Mouse (Mus musculus) urinary bladder, postnatal 25 days (tissue): ENCODE measurements at regions not wholly inside any gene's neighbourhood (a gene's known extent, or its start where the extent isn't known, plus 50 kb on each side); places are given as distances from the start of the nearest gene placed in this dataset.

Source experiments
- DNase-seq: peaks from one replicate; pipeline ENCODE4 v3.0.0; 2022; ENCODE audit warnings: low spot score

GRCm38 (mm10) chr5:46488140-46488942 is 630.9 kb upstream of the Lcorl start:
- no peak for DNase-seq

GRCm38 (mm10) chr5:46486740-46487326 is 629.4 kb upstream of the Lcorl start:
- DNase-seq: no peak

GRCm38 (mm10) chr5:46456356-46456755 is 598.9 kb upstream of the Lcorl start:
- DNase-seq: no peak

- DNase-seq: no peak
These were observed 590.9 kb upstream of the Lcorl start for GRCm38 (mm10) chr5:46448274-46448673.

- DNase-seq: no peak
These were observed 588.4 kb upstream of the Lcorl start for GRCm38 (mm10) chr5:46445844-46446243.

- DNase-seq: no peak
These were observed 587.7 kb upstream of the Lcorl start for GRCm38 (mm10) chr5:46445122-46445521.

GRCm38 (mm10) chr5:46443805-46444340 is 586.5 kb upstream of the Lcorl start:
- DNase-seq: no peak

- no peak for DNase-seq
These were observed 585.3 kb upstream of the Lcorl start for GRCm38 (mm10) chr5:46442600-46443248.

- no peak for DNase-seq
These were observed 584.3 kb upstream of the Lcorl start for GRCm38 (mm10) chr5:46441716-46442115.

GRCm38 (mm10) chr5:46431644-46432367 is 574.4 kb upstream of the Lcorl start:
- DNase-seq: no peak

- DNase-seq: no peak
These were observed 565.3 kb upstream of the Lcorl start for GRCm38 (mm10) chr5:46422738-46423137.

GRCm38 (mm10) chr5:46406969-46407368 is 549.6 kb upstream of the Lcorl start:
- no peak for DNase-seq

- no peak for DNase-seq
These were observed 549.0 kb upstream of the Lcorl start for GRCm38 (mm10) chr5:46406404-46406803.

- no peak for DNase-seq
These were observed 529.2 kb upstream of the Lcorl start for GRCm38 (mm10) chr5:46386591-46386990.

- DNase-seq: no peak
These were observed 509.9 kb upstream of the Lcorl start for GRCm38 (mm10) chr5:46367328-46367727.

- DNase-seq: no peak
These were observed 506.2 kb upstream of the Lcorl start for GRCm38 (mm10) chr5:46363661-46364060.

- DNase-seq: no peak
These were observed 504.2 kb upstream of the Lcorl start for GRCm38 (mm10) chr5:46361637-46362036.

GRCm38 (mm10) chr5:46348448-46348847 is 491.0 kb upstream of the Lcorl start:
- DNase-seq: no peak

GRCm38 (mm10) chr5:46347368-46348083 is 490.1 kb upstream of the Lcorl start:
- peak; percentile 69 for DNase-seq

- no peak for DNase-seq
These were observed 481.0 kb upstream of the Lcorl start for GRCm38 (mm10) chr5:46338461-46338860.

- DNase-seq: no peak
These were observed 473.5 kb upstream of the Lcorl start for GRCm38 (mm10) chr5:46330880-46331279.
